Mouse (Mus musculus): ENCODE measurements around the gene Cd19.

GRCm38 (mm10) chr7:126446217-126446616, 31.5 kb upstream of the Cd19 start:
- TF ChIP-seq CTCF (IDR thresholded peaks at IDR 0.05; ENCODE audit: control insufficient read depth, insufficient read depth, low read length) (no peak), POLR2A (IDR thresholded peaks at IDR 0.05; ENCODE audit: borderline replicate concordance, control insufficient read depth, low read depth, low read length) (no peak)
